Mouse (Mus musculus): ENCODE data around the gene Gm1673.

Gene Gm1673

GRCm38 (mm10) chr5:33997051-33997741, 14.0 kb downstream of the Gm1673 start:
- no peak for ATAC-seq (ENCODE audit: insufficient number of reproducible peaks, low FRiP score, low TSS enrichment)

GRCm38 (mm10) chr5:33997829-33998504, 14.7 kb downstream of the Gm1673 start:
- no peak for ATAC-seq (ENCODE audit: insufficient number of reproducible peaks, low FRiP score, low TSS enrichment)

GRCm38 (mm10) chr5:33998505-33998877, 15.3 kb downstream of the Gm1673 start:
- no peak for ATAC-seq (ENCODE audit: insufficient number of reproducible peaks, low FRiP score, low TSS enrichment)

GRCm38 (mm10) chr5:33999466-34000090, 16.3 kb downstream of the Gm1673 start:
- ATAC-seq (ENCODE audit: insufficient number of reproducible peaks, low FRiP score, low TSS enrichment), result no peak

- no peak for ATAC-seq (ENCODE audit: insufficient number of reproducible peaks, low FRiP score, low TSS enrichment)
Observed at GRCm38 (mm10) chr5:34000809-34001208, 17.6 kb downstream of the Gm1673 start.

GRCm38 (mm10) chr5:34001401-34001800, 18.2 kb downstream of the Gm1673 start:
- no peak for ATAC-seq (ENCODE audit: insufficient number of reproducible peaks, low FRiP score, low TSS enrichment)

- ATAC-seq (ENCODE audit: insufficient number of reproducible peaks, low FRiP score, low TSS enrichment), result no peak
Observed at GRCm38 (mm10) chr5:34002636-34003035, 19.4 kb downstream of the Gm1673 start.

GRCm38 (mm10) chr5:34004618-34005017, 21.4 kb downstream of the Gm1673 start:
- ATAC-seq (ENCODE audit: insufficient number of reproducible peaks, low FRiP score, low TSS enrichment), result no peak

- ATAC-seq (ENCODE audit: insufficient number of reproducible peaks, low FRiP score, low TSS enrichment), result no peak
Observed at GRCm38 (mm10) chr5:34006832-34007231, 23.6 kb downstream of the Gm1673 start.

GRCm38 (mm10) chr5:34007392-34007941, 24.2 kb downstream of the Gm1673 start:
- no peak for ATAC-seq (ENCODE audit: insufficient number of reproducible peaks, low FRiP score, low TSS enrichment)

GRCm38 (mm10) chr5:34014652-34015051, 31.4 kb downstream of the Gm1673 start:
- no peak for ATAC-seq (ENCODE audit: insufficient number of reproducible peaks, low FRiP score, low TSS enrichment)

- no peak for ATAC-seq (ENCODE audit: insufficient number of reproducible peaks, low FRiP score, low TSS enrichment)
Observed at GRCm38 (mm10) chr5:34018968-34019367, 35.7 kb downstream of the Gm1673 start.

GRCm38 (mm10) chr5:34030101-34030500, 46.9 kb downstream of the Gm1673 start:
- no peak for ATAC-seq (ENCODE audit: insufficient number of reproducible peaks, low FRiP score, low TSS enrichment)

- no peak for ATAC-seq (ENCODE audit: insufficient number of reproducible peaks, low FRiP score, low TSS enrichment)
Observed at GRCm38 (mm10) chr5:34031022-34031421, 47.8 kb downstream of the Gm1673 start.

- no peak for ATAC-seq (ENCODE audit: insufficient number of reproducible peaks, low FRiP score, low TSS enrichment)
Observed at GRCm38 (mm10) chr5:34032520-34032919, 49.3 kb downstream of the Gm1673 start.

All from cerebellum, adult (tissue).